Mouse (Mus musculus): ENCODE measurements around the gene Amigo1. TPM values are rescaled to one million over a fixed set of nuclear protein-coding genes. Genes with fewer than 3 reads are reported as not detected.

Gene Amigo1
- polyA plus RNA-seq, 1 experiment from 2014 or later: 2.5 TPM

Other genes starting within 250 kb of the Amigo1 start
- 11.7 and 12.2 TPM in 2 replicates for gene Gstm6, start 242.6 kb upstream of the Amigo1 start, polyA plus RNA-seq (2015; fragmentation: Nextera tagmentation; extraction: Ambion mirVana)
- 0.12 and 0.22 TPM in 2 replicates for gene Gstm3, start 217.1 kb upstream of the Amigo1 start, polyA plus RNA-seq (2015; fragmentation: Nextera tagmentation; extraction: Ambion mirVana)
- gene Gstm2, start 199.9 kb upstream of the Amigo1 start, polyA plus RNA-seq (2015; fragmentation: Nextera tagmentation; extraction: Ambion mirVana): 79.3 and 81.3 TPM in 2 replicates
- gene Gstm1, start 168.4 kb upstream of the Amigo1 start, polyA plus RNA-seq (2015; fragmentation: Nextera tagmentation; extraction: Ambion mirVana): 111 and 113 TPM in 2 replicates
- gene Gstm4, start 141.4 kb upstream of the Amigo1 start, polyA plus RNA-seq (2015; fragmentation: Nextera tagmentation; extraction: Ambion mirVana): 16.6 and 17.6 TPM in 2 replicates
- 27.1 and 29.2 TPM in 2 replicates for gene Ampd2, start 99.7 kb upstream of the Amigo1 start, polyA plus RNA-seq (2015; fragmentation: Nextera tagmentation; extraction: Ambion mirVana)
- gene Gnat2, start 93.5 kb upstream of the Amigo1 start, polyA plus RNA-seq (2015; fragmentation: Nextera tagmentation; extraction: Ambion mirVana): 0.71 and 0.79 TPM in 2 replicates
- 77.0 and 85.5 TPM in 2 replicates for gene Gnai3, start 40.2 kb upstream of the Amigo1 start, polyA plus RNA-seq (2015; fragmentation: Nextera tagmentation; extraction: Ambion mirVana)
- gene Gpr61, start 31.5 kb upstream of the Amigo1 start, polyA plus RNA-seq (2015; fragmentation: Nextera tagmentation; extraction: Ambion mirVana): 0.05 and 0.12 TPM in 2 replicates
- 3.2 and 3.5 TPM in 2 replicates for gene Cyb561d1, start 14.9 kb downstream of the Amigo1 start, polyA plus RNA-seq (2015; fragmentation: Nextera tagmentation; extraction: Ambion mirVana)
- gene Atxn7l2, start 24.6 kb downstream of the Amigo1 start, polyA plus RNA-seq (2015; fragmentation: Nextera tagmentation; extraction: Ambion mirVana): 7.0 and 7.4 TPM in 2 replicates
- gene Sypl2, start 40.3 kb downstream of the Amigo1 start, polyA plus RNA-seq (2015; fragmentation: Nextera tagmentation; extraction: Ambion mirVana): 1.8 and 2.3 TPM in 2 replicates
- gene Psma5, start 70.6 kb downstream of the Amigo1 start, polyA plus RNA-seq (2015; fragmentation: Nextera tagmentation; extraction: Ambion mirVana): 193 and 195 TPM in 2 replicates
- gene Sort1, start 97.7 kb downstream of the Amigo1 start, polyA plus RNA-seq (2015; fragmentation: Nextera tagmentation; extraction: Ambion mirVana): 5.4 and 10.5 TPM in 2 replicates
- 47.6 and 84.1 TPM in 2 replicates for gene Mybphl, start 178.6 kb downstream of the Amigo1 start, polyA plus RNA-seq (2015; fragmentation: Nextera tagmentation; extraction: Ambion mirVana)
- gene Psrc1, start 197.5 kb downstream of the Amigo1 start, polyA plus RNA-seq (2015; fragmentation: Nextera tagmentation; extraction: Ambion mirVana): 21.9 and 23.0 TPM in 2 replicates
- gene Celsr2, start 229.2 kb downstream of the Amigo1 start, polyA plus RNA-seq (2015; fragmentation: Nextera tagmentation; extraction: Ambion mirVana): 2.7 and 3.9 TPM in 2 replicates